Mouse (Mus musculus) embryo, embryonic 11.5 days (tissue): ENCODE measurements around the gene Cct8.

ENCODE experiments used
- DNase-seq: peaks from one replicate; pipeline ENCODE4 v3.0.0-alpha.2; 2012; ENCODE audit warnings: low read depth, low spot score

The Cct8 gene

DNA sequence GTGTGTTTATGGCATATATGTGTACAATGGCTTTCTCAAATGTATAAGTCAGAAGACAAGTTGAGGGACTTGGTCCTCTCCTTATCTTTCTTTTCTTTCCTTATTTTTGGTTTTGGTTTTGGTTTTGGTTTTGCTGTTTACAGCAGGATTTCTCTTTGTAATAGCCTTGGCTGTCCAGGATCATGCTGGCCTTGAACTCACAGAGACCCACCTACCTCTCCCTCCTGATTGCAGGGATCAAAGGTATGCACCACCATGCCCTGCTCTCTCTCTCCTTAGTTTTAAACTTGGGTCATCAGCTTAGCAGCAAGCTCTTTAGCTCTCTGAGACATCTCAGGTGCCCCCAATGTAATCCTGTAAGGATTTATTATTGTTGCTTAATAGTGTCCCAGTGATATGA lies 50.6 kb downstream of the Cct8 start:
- no peak for DNase-seq

DNA sequence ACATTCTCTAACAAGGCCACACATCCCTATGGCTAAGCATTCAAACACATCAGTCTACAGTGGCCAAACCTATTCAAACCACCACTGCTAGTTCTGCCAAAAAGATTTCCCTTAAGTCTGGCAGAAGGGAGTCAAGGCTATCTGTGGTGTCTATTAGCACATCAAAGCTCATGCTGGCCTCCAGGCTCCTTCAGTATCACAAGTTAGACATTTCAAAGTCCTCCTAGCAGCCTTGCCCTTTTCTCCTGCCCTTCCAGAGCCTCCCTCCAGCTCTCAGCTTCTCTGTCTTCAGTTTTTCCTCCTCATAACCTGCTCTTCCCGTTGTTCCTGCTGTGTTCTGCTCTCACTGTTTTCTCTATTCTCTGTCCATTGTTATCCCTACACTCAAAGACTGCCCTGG lies 51.6 kb downstream of the Cct8 start:
- DNase-seq, result no peak

GRCm38 (mm10) chr16:87443245-87443644 lies 52.4 kb downstream of the Cct8 start:
- no peak for DNase-seq

- no peak for DNase-seq
Observed at GRCm38 (mm10) chr16:87442291-87442690, 53.4 kb downstream of the Cct8 start.

GRCm38 (mm10) chr16:87441089-87441488 lies 54.6 kb downstream of the Cct8 start:
- DNase-seq, result no peak

DNA sequence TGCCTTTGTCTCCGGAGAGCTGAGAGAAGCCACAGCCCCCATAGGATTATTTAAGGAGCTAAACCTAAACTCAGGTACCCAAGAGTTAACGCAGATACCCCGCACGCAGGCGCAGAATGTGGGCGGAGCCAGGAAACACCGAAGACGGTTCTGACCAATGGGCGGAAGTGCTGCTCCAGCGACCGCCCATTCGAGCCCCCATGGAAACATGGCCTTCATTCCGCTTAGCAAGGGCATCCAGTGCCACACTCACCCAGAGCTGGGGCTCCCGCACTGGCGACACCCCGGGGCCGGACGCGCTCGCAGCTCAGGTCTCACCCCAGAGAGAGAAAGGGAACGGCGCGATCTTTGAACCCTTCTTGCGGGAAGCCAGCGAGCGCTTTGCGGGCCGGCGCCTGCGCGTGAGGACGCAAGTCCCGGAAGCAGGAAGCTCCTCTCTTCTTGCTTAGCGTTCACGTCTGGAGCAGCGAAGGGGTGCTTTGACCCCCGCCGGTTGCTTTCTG lies 55.4 kb downstream of the Cct8 start, which contains the start of gene Rwdd2b:
Gene Rwdd2b (minus strand): TSS at position 390 of the 503 bp plus-strand sequence.
- peak; percentile 90 for DNase-seq

GRCm38 (mm10) chr16:87438697-87439096 lies 57.0 kb downstream of the Cct8 start:
- no peak for DNase-seq

- DNase-seq, result no peak
Observed at GRCm38 (mm10) chr16:87437096-87437495, 58.6 kb downstream of the Cct8 start.

DNA sequence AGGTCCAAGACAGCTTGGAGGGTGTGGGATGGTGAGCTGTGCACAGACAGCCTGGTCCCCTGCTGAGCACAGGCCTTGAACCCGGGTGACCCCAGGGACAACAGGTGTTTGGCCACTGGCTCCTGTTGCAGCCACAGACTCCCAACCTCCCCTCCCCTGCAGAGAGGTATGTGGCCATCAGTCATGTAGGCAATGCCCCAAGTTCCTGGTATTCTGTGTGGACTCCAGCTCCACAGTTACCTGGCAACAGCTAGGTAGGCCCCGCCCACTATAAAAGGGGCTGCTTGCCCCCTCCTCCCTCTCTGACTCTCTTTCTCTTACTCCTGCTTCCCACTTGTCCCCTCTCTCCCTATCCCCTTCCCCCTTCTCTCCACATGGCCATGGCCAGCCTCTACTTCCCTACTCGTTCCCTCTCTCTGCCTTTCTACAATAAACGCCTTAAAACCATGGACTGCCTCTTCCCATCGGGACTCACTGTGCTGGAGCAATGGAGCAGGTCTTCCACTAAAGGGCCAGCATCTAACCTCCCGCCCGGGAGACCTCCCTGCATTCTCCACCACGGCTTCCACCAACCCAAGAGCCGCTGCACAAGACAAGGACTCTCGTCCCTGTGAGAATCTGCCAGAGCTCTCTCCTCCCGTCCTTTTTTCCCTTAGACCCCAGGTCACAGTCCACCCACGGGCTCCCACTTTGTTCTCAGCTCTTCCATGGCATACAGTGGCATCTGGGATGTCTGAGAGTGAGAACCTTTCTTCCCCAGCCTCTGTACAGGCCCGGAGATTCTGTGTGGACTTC lies 60.1 kb downstream of the Cct8 start:
- DNase-seq, result no peak

- no peak for DNase-seq
Observed at GRCm38 (mm10) chr16:87434946-87435345, 60.7 kb downstream of the Cct8 start.

DNA sequence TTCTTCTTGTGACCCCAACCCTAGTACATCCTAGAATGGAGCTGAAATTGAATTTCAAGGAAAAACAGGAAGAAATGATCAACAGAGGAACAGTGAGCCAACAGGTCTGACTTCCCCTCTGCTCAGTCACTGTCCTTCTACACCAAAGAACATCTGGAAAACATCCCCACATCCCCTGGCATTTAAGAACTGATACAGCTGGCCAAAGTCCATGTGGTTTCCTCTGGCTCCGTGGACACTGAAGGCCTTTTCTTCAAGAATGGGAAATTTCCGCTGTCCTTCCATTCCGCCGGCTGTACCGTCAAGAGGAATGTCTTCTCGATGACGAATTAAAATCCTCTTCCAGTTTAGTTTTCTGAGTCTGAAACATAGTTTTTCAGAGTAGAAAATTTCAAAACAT lies 61.4 kb downstream of the Cct8 start:
- no peak for DNase-seq
